Mouse (Mus musculus) brown adipose tissue, adult 24 weeks (tissue): ENCODE results near the gene Haus4. TPM values are rescaled to one million over a fixed set of nuclear protein-coding genes. Genes with fewer than 3 reads are reported as not detected.

ENCODE experiments used
- H3K27ac ChIP-seq: fragments of 200-500 bp; replicated peaks from 2 replicates; pipeline ENCODE4 v1.5.1; 2012; ENCODE audit warnings: low read depth, mild to moderate bottlenecking, low read length
- H3K4me1 ChIP-seq: fragments of 200-500 bp; 2 replicates; pipeline ENCODE4 v1.6.1; 2012; ENCODE audit warnings: low read length, mixed read lengths; ENCODE audit not compliant: control insufficient read depth, insufficient read depth, insufficient read length
- H3K4me3 ChIP-seq: fragments of 200-500 bp; 2 replicates; pipeline ENCODE4 v1.5.1; 2012; ENCODE audit warnings: low read depth, mild to moderate bottlenecking, low read length, moderate library complexity; ENCODE audit not compliant: insufficient read depth
- polyA plus RNA-seq: library from polyadenylated mRNA; stranded (reverse); fragments of >200 nt; gene quantifications from 2 replicates; pipeline ENCODE4 v1.2.4, GENCODE M21; 2012; ENCODE audit not compliant: missing spikeins, insufficient read depth, insufficient read length

Haus4 gene
- polyA plus RNA-seq, 1 experiment = 4.1 TPM

DNA sequence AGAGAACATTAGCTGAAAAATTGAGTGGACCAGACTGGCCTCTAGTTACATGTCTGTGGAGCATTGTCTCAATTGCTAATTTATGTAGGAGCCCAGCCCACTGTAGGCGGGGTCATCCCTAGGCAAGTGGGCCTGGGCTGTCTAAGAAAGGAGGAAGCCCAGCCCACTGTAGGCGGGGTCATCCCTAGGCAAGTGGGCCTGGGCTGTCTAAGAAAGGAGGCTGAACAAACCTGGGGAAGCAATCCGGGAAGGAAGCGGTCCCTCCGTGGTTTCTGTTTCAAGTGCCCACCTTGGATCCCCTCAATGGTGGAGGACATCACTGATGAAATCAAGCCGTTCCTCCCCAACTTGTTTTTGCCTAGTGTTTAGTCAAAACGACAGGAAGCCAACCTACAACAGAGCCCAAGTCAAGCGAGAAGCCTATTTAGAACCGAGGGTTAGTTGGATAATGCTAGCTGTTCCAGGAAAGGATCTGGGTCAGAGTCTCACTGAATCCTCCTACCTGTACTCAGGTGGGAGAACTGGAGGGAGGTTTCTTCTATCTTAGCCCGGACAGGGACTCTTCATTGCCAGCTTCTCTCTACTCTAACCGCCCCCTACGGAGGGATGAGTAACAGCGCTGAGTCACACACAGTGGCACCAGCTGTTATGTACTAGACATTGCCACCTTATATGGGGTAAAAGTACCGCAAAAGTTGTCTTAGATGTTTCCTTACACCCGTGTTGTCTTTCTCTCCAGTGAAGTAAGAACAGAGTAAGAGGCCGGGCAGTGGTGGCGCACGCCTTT, 61.9 kb downstream of the Haus4 start:
- H3K4me1 ChIP-seq = no peaks in the 10 kb centered on the region
- no peak overlapping the region for H3K4me3 ChIP-seq
- no peak overlapping the region for H3K27ac ChIP-seq

Other genes with a start within 250 kb of the Haus4 start
- gene Oxa1l, start 193.8 kb downstream of the Haus4 start, polyA plus RNA-seq = 121 and 157 TPM in 2 replicates
- gene Slc7a7, start 136.8 kb downstream of the Haus4 start, polyA plus RNA-seq = 0.52 and 1.8 TPM in 2 replicates
- 145 and 148 TPM in 2 replicates for gene Mrpl52, start 127.7 kb downstream of the Haus4 start, polyA plus RNA-seq
- 10.8 and 10.9 TPM in 2 replicates for gene Mmp14, start 123.0 kb downstream of the Haus4 start, polyA plus RNA-seq
- gene Lrp10, start 90.5 kb downstream of the Haus4 start, polyA plus RNA-seq = 36.5 and 53.8 TPM in 2 replicates
- gene Rem2, start 78.5 kb downstream of the Haus4 start, polyA plus RNA-seq = not detected in 2 replicates
- 20.4 and 25.8 TPM in 2 replicates for gene Prmt5, start 37.1 kb downstream of the Haus4 start, polyA plus RNA-seq
- 3.1 and 5.6 TPM in 2 replicates for gene Ajuba, start 22.9 kb upstream of the Haus4 start, polyA plus RNA-seq
- gene 4931414P19Rik, start 51.4 kb upstream of the Haus4 start, polyA plus RNA-seq = 2.6 and 5.2 TPM in 2 replicates
- 231 and 291 TPM in 2 replicates for gene Psmb5, start 63.4 kb upstream of the Haus4 start, polyA plus RNA-seq
- gene Psmb11, start 66.8 kb upstream of the Haus4 start, polyA plus RNA-seq = not detected in 2 replicates
- gene Gm17606, start 86.3 kb upstream of the Haus4 start, polyA plus RNA-seq = not detected in 2 replicates
- not detected in 2 replicates for gene Cdh24, start 86.7 kb upstream of the Haus4 start, polyA plus RNA-seq
- 33.3 and 43.1 TPM in 2 replicates for gene 1700123O20Rik, start 131.6 kb upstream of the Haus4 start, polyA plus RNA-seq
- 47.2 and 50.6 TPM in 2 replicates for gene Acin1, start 132.3 kb upstream of the Haus4 start, polyA plus RNA-seq
- not detected in 2 replicates for gene Gm29776, start 144.2 kb upstream of the Haus4 start, polyA plus RNA-seq
- gene Cebpe, start 157.6 kb upstream of the Haus4 start, polyA plus RNA-seq = not detected in 2 replicates
- 2.4 and 2.8 TPM in 2 replicates for gene Slc7a8, start 227.3 kb upstream of the Haus4 start, polyA plus RNA-seq